Mouse (Mus musculus): ENCODE measurements around the gene Stk32c. TPM values are rescaled to one million over a fixed set of nuclear protein-coding genes. Genes with fewer than 3 reads are reported as not detected.

The Stk32c gene
- polyA plus RNA-seq (2012; rRNA removed), result 1.7 and 2.4 TPM in 2 replicates

DNA sequence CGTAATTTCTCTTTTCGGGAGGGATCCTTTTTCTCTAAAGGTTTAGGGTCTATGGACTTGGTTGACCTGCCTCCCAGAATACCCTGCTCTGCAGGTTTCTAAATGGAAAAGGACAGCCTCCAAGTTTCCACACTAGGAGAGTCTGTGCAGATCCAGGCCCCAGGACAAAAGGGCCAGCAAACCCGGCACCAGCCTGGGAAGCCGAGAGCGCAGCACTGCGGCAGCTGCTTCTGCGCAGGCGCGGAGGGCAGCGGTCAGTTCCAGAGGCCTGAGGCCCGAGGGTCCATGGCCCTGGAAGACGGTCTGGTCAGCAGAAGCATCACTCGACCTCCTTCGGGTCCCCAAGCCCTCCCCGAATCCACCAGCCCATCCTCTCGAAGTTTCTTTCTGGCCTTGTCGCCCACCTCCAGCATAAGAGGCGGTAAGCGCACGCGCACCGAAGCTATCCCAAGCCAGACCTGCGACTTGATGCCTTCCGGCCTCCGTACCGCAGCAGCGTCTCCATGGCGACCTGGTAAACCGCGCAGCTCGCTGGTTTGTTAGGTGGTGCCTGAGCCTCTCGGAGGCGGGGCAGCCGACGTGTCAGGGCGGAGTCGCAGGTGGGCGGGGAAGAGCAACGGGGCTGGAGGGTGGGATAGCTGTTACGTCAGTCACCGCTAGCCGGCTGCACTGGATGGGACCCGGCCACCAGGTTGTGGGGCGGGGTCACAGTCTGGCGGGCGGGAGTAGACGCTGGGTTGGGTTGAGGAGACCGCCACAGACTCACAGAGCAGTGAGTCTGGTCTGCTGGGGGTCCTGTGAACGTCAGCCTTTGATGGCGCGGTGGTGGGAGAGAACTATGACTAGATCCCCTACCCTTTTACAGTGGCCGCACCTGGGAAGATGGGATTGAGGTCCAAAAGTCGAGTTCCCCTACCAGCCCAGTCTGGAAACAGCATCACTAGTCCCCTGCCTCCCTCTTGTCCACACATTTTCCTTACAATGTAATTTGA is at the start of gene Stk32c, which contains the start of gene Lrrc27:
Gene Stk32c (minus strand): TSS at position 554 of the 992 bp plus-strand sequence.
Gene Lrrc27 (plus strand): TSS at position 235 of the 992 bp plus-strand sequence.

DNA sequence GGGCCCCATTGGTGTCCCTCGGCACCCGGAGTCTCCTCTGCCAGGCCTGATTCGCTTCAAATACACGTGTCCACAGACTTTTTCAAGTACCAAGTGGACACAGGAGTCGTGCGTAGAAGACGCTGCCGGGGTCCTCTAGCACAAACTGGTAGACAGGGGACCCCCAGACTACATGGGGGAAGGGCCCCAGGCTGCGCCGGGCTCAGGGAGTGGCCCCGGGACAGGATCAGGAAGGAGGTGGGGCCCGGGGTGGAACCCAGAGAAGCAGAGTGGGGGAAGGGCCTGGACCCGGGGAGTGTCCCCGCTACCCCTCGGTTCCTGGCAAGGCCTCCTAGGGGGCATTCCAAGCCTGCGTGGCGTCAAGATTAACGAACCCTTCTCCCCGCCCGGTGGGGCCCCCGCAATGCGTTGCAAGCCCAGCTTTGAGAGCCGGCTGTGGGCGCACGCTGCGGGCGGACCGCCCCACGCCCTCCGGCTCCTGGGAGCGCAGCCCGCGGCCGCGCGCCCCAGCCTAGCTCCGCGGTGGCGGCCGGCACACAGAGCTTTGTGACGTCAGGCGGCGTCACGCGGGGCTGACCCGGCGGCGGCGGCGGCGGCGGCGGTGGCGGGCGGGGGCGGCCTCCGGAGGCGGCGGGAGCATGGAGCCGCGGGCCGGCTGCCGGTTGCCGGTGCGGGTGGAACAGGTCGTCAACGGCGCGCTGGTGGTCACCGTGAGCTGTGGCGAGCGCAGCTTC is 34.9 kb upstream of the Stk32c start, which contains the start of gene Pwwp2b:
Gene Pwwp2b (plus strand): TSS at position 602 of the 734 bp plus-strand sequence.

DNA sequence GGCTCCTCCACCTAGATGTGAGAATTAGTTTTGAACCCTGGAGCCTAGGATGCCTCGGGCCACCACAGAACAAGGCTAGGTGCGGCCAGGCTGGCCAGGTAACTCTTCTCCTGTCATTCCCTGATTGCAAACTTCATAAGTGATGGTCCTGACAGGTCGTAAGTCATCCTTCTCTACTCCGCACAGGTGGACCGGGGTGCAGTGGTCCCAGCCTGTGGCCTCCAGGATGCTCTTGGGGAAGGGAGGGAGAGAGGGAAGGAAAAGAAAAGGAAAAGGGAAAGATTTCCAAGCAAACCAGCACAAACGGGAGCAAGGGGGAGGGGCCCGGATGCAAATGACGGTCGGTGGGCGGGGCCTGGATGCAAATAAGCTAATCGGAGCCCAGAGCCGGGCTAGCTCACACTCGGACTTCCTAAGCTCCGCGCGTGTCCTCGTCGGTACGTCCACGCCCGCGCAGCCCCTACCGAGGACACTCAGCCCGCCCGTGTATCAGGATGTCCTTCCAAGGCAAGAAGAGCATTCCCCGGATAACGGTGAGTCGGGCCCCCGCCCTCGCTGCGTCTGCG is 127.4 kb downstream of the Stk32c start, which contains the start of gene Dpysl4:
Gene Dpysl4 (plus strand): TSS at position 373 of the 566 bp plus-strand sequence.

Other genes starting within 250 kb of the Stk32c start
- 0.43 and 0.82 TPM in 2 replicates for gene Dpysl4, start 127.3 kb downstream of the Stk32c start, polyA plus RNA-seq (2012; rRNA removed)
- gene Lrrc27, start 319 bp downstream of the Stk32c start, polyA plus RNA-seq (2012; rRNA removed), result 0.61 and 1.2 TPM in 2 replicates
- 14.4 and 16.7 TPM in 2 replicates for gene Pwwp2b, start 35.2 kb upstream of the Stk32c start, polyA plus RNA-seq (2012; rRNA removed)
- gene Inpp5a, start 175.8 kb upstream of the Stk32c start, polyA plus RNA-seq (2012; rRNA removed), result 29.5 and 37.0 TPM in 2 replicates